Mouse (Mus musculus): ENCODE measurements around the gene Cyp2c23. TPM values are rescaled to one million over a fixed set of nuclear protein-coding genes. Genes with fewer than 3 reads are reported as not detected.

Gene Cyp2c23
- polyA plus RNA-seq, 1 experiment: not detected

DNA sequence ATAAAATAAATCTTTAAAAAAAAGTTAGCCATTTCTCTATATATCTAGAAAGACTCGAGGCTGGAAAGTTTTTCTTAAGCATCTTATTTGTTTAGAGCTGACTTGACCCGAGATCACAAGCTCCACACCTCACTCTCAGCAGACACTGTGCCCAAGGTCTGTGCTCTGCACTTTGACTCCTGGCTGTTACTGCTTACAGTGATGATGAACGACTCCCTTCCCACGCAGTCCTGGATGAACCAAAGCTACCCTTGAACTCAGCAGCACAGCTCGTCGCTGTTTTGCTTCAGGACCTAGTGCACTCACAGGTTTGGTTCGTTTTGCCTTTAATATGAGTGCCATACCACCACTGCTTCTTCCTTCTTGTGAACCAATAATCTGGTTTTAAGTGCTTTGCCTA, 34.8 kb upstream of the Cyp2c23 start:
- H3K27ac ChIP-seq (ENCODE audit: insufficient read depth, low read depth, low read length): no peak overlapping the region
- H3K4me3 ChIP-seq (ENCODE audit: insufficient read depth, low read length): no peak overlapping the region
- peaks cover 18% of the 10 kb centered on the region for H3K4me1 ChIP-seq (ENCODE audit: control insufficient read depth, insufficient read depth, low read length)
- TF ChIP-seq POLR2A (IDR thresholded peaks at IDR 0.05; ENCODE audit: borderline replicate concordance, low read depth, low read length) (no peak), CTCF (IDR thresholded peaks at IDR 0.05; ENCODE audit: low read depth, low read length) (no peak)

- TF ChIP-seq POLR2A (IDR thresholded peaks at IDR 0.05; ENCODE audit: borderline replicate concordance, low read depth, low read length): no peak
- TF ChIP-seq CTCF (IDR thresholded peaks at IDR 0.05; ENCODE audit: low read depth, low read length): no peak
- Histone ChIP-seq H3K27ac (ENCODE audit: insufficient read depth, low read depth, low read length) (no peak overlapping the region), H3K4me1 (ENCODE audit: control insufficient read depth, insufficient read depth, low read length) (0 out of 2 replicates have a peak, but pooled peaks cover 2% of the 10 kb centered on the region), H3K4me3 (ENCODE audit: insufficient read depth, low read length) (no peak overlapping the region)
Measured at GRCm38 (mm10) chr19:44060226-44060625, 31.2 kb upstream of the Cyp2c23 start.

DNA sequence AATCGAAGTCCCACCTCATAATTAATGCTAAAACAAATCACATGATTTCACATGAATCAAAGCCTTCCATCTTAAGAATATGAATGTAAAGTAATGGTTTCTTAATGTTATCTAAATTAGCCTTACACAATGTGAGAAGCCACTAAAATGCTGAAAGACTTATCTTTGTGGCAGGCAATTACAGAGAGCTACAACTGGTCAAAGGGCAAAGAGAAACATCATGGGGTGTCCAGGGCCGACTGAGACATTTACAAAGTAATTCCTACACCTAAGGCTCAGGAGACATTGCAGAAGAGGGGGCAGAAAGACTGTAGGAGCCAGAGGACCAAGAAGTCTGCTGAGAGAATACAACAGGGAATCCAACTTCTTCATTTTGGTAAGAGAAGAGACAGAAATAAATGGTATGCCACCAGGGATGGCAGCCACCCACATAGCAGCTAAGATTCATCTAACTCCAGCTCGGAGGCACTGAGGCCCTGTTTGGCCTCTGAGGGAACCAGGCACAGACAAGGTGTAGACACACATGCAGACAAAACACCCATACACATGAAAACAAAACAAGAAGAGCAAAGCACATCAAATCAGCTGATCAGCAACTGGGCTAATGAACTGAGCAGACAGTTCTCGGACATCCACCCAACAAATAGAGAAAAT, 26.3 kb upstream of the Cyp2c23 start:
- Histone ChIP-seq H3K27ac (ENCODE audit: insufficient read depth, low read depth, low read length) (no peak overlapping the region), H3K4me3 (ENCODE audit: insufficient read depth, low read length) (no peak overlapping the region)

GRCm38 (mm10) chr19:44050388-44050787, 21.4 kb upstream of the Cyp2c23 start:
- Histone ChIP-seq H3K4me3 (ENCODE audit: insufficient read depth, low read length) (no peak overlapping the region), H3K4me1 (ENCODE audit: control insufficient read depth, insufficient read depth, low read length) (peaks cover 11% of the 10 kb centered on the region)
- TF ChIP-seq CTCF (IDR thresholded peaks at IDR 0.05; ENCODE audit: low read depth, low read length) (no peak), POLR2A (IDR thresholded peaks at IDR 0.05; ENCODE audit: borderline replicate concordance, low read depth, low read length) (no peak)

More for the DNA sequence above, 26.3 kb upstream of the Cyp2c23 start:
- peaks cover 3% of the 10 kb centered on the region; the same call in 1 of the 2 replicates for H3K4me1 ChIP-seq (ENCODE audit: control insufficient read depth, insufficient read depth, low read length)
- TF ChIP-seq CTCF (IDR thresholded peaks at IDR 0.05; ENCODE audit: low read depth, low read length): no peak
- no peak for TF ChIP-seq POLR2A (IDR thresholded peaks at IDR 0.05; ENCODE audit: borderline replicate concordance, low read depth, low read length)

GRCm38 (mm10) chr19:44049282-44049681, 20.3 kb upstream of the Cyp2c23 start:
- peaks cover 14% of the 10 kb centered on the region for H3K4me1 ChIP-seq (ENCODE audit: control insufficient read depth, insufficient read depth, low read length)
- no peak overlapping the region for H3K27ac ChIP-seq (ENCODE audit: insufficient read depth, low read depth, low read length)
- H3K4me3 ChIP-seq (ENCODE audit: insufficient read depth, low read length): no peak overlapping the region
- TF ChIP-seq POLR2A (IDR thresholded peaks at IDR 0.05; ENCODE audit: borderline replicate concordance, low read depth, low read length) (no peak), CTCF (IDR thresholded peaks at IDR 0.05; ENCODE audit: low read depth, low read length) (no peak)

More at GRCm38 (mm10) chr19:44050388-44050787, 21.4 kb upstream of the Cyp2c23 start:
- no peak overlapping the region for H3K27ac ChIP-seq (ENCODE audit: insufficient read depth, low read depth, low read length)

DNA sequence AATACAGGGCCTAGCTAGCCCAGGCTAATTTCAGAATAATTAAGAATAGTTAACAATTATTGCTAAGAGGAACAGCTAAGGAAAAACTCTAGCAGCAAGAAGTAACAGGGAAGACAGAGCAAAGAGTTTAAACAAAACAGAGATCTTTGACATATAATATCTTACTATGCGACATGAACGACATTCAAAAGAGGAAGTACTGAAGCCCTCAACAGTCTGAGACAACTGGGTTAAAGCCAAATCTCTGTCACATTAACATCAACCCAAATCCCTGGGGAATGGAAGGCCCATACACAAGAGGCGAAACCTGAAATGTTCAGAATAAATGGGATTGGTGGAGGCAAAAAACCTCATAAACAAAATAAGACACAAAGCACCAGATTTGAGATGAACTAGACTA, 16.8 kb upstream of the Cyp2c23 start:
- H3K4me3 ChIP-seq (ENCODE audit: insufficient read depth, low read length): no peak overlapping the region
- H3K4me1 ChIP-seq (ENCODE audit: control insufficient read depth, insufficient read depth, low read length): peaks cover 11% of the 10 kb centered on the region
- no peak overlapping the region for H3K27ac ChIP-seq (ENCODE audit: insufficient read depth, low read depth, low read length)
- TF ChIP-seq POLR2A (IDR thresholded peaks at IDR 0.05; ENCODE audit: borderline replicate concordance, low read depth, low read length) (no peak), CTCF (IDR thresholded peaks at IDR 0.05; ENCODE audit: low read depth, low read length) (no peak)

DNA sequence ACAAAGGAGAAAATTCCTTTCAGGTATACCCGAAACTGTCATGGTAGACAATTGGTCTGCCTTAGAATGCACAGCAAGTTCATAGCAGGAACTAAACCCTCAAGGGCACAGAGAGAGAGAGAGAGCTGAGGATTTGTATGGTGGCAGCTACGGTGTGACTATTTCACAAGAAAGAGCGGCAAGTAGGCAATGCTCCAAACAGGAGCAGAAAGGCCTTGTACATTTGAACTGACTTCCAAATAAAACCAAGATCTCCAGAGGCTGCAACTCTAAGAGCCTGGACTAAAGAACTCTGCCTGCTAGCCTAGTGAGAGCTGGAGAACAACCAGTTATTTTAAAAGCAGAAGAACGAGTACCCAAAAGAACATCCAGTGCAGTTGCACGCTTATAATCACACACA, 13.1 kb upstream of the Cyp2c23 start:
- no peak overlapping the region for H3K4me3 ChIP-seq (ENCODE audit: insufficient read depth, low read length)
- no peak overlapping the region for H3K27ac ChIP-seq (ENCODE audit: insufficient read depth, low read depth, low read length)
- H3K4me1 ChIP-seq (ENCODE audit: control insufficient read depth, insufficient read depth, low read length): peaks cover 11% of the 10 kb centered on the region
- TF ChIP-seq POLR2A (IDR thresholded peaks at IDR 0.05; ENCODE audit: borderline replicate concordance, low read depth, low read length): no peak
- no peak for TF ChIP-seq CTCF (IDR thresholded peaks at IDR 0.05; ENCODE audit: low read depth, low read length)

- TF ChIP-seq CTCF (IDR thresholded peaks at IDR 0.05; ENCODE audit: low read depth, low read length) (no peak), POLR2A (IDR thresholded peaks at IDR 0.05; ENCODE audit: borderline replicate concordance, low read depth, low read length) (no peak)
- H3K4me1 ChIP-seq (ENCODE audit: control insufficient read depth, insufficient read depth, low read length): no peaks in the 10 kb centered on the region
- H3K27ac ChIP-seq (ENCODE audit: insufficient read depth, low read depth, low read length): no peak overlapping the region
- H3K4me3 ChIP-seq (ENCODE audit: insufficient read depth, low read length): no peak overlapping the region
Measured at GRCm38 (mm10) chr19:44033396-44033795, 4.4 kb upstream of the Cyp2c23 start.

DNA sequence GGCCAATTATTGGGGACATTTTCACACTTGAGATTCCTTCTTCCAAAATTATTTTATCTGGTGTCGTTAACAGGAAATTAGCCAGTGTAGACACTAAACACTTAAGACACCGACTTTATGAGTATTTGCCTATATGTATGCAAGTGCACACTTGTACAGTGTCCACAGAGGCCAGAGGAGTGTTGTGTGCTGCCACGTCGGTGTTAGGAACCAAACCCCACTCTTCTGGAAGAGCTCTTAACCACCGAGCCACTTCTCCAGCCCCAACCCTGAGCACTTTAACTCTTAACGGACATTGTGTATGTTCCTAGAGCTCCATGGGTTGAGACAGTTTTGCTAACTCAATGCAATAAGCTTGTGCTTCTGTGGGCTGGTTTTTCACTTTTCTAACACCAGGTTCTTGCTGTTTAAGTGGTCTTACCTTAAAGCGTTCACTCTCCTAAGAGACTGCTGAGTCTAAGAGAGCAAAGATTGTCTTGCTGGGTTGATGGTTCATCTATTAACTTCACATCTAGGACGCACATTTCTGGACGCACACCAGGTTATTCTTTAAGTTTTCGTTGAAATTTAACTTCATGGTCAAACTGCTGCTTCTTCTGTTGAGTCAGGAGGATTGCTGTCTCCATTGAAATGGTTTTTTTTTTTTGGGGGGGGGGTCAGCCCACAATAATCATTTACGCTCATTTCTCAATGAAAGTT, 3.2 kb upstream of the Cyp2c23 start:
- no peak overlapping the region for H3K4me3 ChIP-seq (ENCODE audit: insufficient read depth, low read length)
- TF ChIP-seq POLR2A (IDR thresholded peaks at IDR 0.05; ENCODE audit: borderline replicate concordance, low read depth, low read length): no peak
- no peak for TF ChIP-seq CTCF (IDR thresholded peaks at IDR 0.05; ENCODE audit: low read depth, low read length)
- no peaks in the 10 kb centered on the region for H3K4me1 ChIP-seq (ENCODE audit: control insufficient read depth, insufficient read depth, low read length)
- H3K27ac ChIP-seq (ENCODE audit: insufficient read depth, low read depth, low read length): no peak overlapping the region

DNA sequence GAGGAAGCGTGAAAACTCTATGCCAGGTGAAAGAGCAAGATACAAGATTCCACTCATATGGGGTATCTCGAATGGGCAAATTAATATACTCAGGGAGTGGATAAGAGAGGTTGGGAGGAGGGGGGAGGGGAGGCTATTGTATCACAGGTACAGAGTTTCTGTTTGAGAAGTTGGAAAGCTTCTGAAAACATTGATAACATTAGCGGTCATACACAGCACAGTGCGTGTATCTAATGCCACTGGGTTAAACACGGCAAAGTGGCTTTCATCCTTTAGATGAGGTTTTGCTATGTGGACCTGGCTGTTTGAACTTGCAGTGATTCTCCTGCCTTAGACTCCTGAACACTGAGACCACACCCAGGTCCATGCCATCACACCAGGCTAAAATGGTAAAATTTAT, 1.0 kb upstream of the Cyp2c23 start:
- no peak for TF ChIP-seq POLR2A (IDR thresholded peaks at IDR 0.05; ENCODE audit: borderline replicate concordance, low read depth, low read length)
- no peak for TF ChIP-seq CTCF (IDR thresholded peaks at IDR 0.05; ENCODE audit: low read depth, low read length)

More for the DNA sequence above, 1.0 kb upstream of the Cyp2c23 start:
- H3K27ac ChIP-seq (ENCODE audit: insufficient read depth, low read depth, low read length): no peak overlapping the region
- no peaks in the 10 kb centered on the region for H3K4me1 ChIP-seq (ENCODE audit: control insufficient read depth, insufficient read depth, low read length)
- no peak overlapping the region for H3K4me3 ChIP-seq (ENCODE audit: insufficient read depth, low read length)

All from bone marrow macrophage, adult 2 months (primary cell).